Mouse (Mus musculus): Measurements from ENCODE around the gene Wnk2.
A peak's percentile ranks its signal among the peaks of the same experiment; 100 is the strongest.

Wnk2 gene

GRCm38 (mm10) chr13:49147858-49148226 is at the start of gene Wnk2:
Gene Wnk2 (minus strand): TSS chr13:49148014.
- peak; percentile 85 to 86 for DNase-seq (ENCODE audit: low spot score in 2 of 2)

- no peak for DNase-seq (ENCODE audit: low spot score in 2 of 2)
Observed at GRCm38 (mm10) chr13:49196766-49197165, 49.0 kb upstream of the Wnk2 start.

DNA sequence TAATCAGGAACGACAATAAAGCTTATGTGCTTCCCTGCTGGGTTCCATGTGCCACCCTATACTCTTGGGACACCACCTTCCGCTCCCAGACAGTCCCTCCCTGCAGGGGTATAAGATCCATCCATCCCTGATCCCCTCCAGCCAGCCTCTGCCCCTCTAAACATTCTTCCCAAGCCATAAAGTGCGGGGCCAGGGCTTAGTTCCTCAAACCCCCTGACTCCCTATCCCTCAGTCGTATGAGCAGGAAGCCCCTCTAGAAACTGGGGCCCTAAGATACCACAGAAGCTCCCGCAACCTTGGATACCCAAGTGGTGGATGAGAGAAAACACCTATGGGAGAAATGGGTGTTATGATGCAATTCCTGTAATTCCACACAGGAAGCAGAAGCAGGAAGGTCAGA is 48.4 kb upstream of the Wnk2 start:
- no peak for DNase-seq (ENCODE audit: low spot score in 2 of 2)

DNA sequence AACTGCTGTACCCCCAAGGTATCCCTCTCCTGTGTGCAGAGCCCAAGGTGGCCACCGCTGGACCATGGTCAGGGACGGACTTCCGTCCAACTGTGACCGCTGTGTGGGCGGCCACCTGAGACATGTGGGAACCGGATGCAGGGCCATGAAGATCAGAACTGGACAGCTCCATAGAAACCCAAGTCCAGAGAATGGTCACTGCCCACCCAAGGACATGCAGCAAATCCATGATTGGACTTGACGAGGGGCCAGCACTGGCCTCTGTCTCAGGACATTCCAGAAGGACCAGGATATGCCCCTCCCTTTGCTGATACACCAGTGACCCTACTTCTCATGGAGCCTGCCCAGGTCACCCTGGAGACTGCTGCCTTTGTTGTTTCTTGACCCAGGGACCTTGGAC is 47.8 kb upstream of the Wnk2 start:
- no peak for DNase-seq (ENCODE audit: low spot score in 2 of 2)

- DNase-seq (ENCODE audit: low spot score in 2 of 2), result no peak
Observed at GRCm38 (mm10) chr13:49194811-49195210, 47.0 kb upstream of the Wnk2 start.

DNA sequence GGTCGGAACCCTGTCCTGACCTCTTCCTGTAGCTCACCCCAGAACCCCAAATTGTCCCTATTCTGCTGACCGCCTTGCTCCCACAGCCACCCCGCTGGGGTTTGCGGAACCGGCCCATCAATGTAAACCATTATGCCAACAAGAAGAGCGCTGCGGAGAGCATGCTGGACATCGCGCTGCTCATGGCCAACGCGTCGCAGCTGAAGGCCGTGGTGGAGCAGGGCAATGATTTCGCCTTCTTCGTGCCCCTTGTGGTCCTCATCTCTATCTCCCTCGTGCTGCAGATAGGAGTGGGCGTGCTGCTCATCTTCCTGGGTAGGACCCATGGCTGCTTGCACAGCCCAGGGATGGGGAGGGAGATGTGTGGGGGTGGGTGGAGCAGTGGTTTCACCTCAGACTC is 45.8 kb upstream of the Wnk2 start:
- DNase-seq (ENCODE audit: low spot score in 2 of 2), result no peak

- no peak for DNase-seq (ENCODE audit: low spot score in 2 of 2)
Observed at GRCm38 (mm10) chr13:49192156-49192855, 44.5 kb upstream of the Wnk2 start.

DNA sequence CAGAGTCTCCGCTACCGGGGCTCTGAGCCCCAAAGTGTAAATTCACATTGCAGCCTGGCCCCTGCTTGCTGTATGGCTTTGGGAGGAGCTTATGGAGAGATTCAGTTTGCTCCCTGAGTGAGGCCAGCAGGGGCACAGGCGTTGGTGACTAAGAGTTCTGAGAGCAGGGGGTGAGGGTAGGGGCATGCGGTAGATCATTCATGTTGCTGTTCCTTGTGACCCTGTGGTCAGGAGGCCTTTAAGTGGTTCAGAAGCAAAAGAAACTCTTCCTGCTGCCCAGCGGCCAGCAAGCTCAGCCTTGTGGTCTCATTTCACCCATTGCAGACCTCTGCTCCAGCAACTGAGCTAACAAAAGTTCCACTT is 43.8 kb upstream of the Wnk2 start:
- no peak for DNase-seq (ENCODE audit: low spot score in 2 of 2)

- no peak for DNase-seq (ENCODE audit: low spot score in 2 of 2)
Observed at GRCm38 (mm10) chr13:49190876-49191672, 43.3 kb upstream of the Wnk2 start.

DNA sequence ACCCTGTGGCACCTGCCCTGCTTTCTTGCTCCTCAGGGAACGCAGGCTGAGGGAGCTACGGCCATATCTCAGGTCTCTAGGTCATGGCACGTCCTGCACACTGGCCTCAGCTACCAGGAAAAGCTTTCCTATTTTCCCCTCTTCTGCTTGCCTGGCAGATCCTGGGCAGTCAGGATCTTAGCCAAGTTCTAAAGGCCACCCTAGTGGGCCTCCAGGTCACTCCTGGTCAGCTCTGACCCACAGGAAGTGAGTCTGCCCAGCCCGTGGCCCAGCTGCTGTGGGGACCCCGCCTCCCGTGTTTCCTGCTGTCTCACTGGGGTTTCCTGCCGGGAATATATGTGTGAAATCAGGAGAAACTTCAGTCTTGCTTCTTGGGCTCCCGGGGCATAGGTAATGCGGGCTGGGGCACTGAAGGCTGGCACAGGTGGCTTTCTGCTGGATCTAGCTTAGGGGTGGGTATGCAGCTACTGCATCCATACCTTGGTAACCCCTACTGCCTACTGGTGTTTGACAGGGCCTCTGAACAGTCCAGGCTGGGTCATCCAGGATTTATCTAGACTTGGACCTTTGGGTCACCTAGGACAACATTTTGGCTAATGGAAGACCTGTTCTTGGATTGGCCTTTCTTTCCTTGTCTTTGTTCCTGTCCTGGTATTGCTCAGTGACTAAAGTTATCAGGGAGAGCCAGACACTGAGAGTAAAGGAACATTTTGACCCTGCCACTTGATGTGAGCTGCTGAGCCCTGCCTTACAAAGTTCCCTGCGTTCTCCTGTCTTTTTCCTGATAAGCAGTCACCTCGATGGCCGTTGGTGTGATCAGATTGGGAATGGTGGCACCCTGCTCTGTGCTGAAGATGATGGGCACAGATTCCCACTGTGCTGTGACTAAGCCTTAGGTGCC is 42.4 kb upstream of the Wnk2 start:
- no peak for DNase-seq (ENCODE audit: low spot score in 2 of 2)

- no peak for DNase-seq (ENCODE audit: low spot score in 2 of 2)
Observed at GRCm38 (mm10) chr13:49188966-49189360, 41.1 kb upstream of the Wnk2 start.

DNA sequence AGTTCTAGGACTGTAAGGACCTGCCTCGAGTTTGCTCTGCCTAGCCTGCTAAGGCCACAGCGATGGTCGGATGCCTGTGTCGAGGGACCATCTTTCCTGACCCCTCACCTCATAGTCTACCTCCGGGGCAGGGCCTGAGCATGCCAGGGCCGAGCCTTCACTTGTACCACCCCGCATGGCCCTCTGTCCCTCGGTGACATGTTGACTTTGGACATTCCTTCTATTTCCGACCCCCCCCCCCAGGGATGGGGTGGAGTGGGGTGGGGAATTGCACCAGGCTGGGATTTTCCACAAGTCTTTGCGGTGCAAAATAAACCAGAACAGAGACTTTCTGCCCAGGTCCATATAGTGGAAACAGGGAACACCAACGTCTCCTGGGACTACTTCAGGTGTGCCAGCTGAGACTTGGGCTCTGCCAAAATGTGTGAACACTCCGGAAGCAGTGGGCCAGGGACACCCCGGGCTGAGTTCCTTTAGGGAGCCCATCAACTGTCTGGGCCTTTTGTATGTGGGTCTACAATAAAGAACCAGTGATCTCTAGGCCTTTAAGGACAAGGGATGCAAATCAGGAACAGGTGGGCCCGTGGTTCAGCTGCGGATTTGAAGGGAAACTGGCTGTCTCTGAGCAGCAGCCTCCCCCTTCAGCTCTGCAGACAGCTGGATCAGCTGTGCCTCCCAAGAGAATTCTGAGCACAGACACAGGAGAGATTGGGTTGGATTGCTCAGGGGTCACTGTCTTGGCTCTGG is 40.6 kb upstream of the Wnk2 start:
- no peak for DNase-seq (ENCODE audit: low spot score in 2 of 2)

- peak; percentile 74 for DNase-seq (ENCODE audit: low spot score in 2 of 2)
Observed at GRCm38 (mm10) chr13:49187288-49188218, 39.7 kb upstream of the Wnk2 start, which contains the start of gene Ninj1. Gene Ninj1 (plus strand): TSS chr13:49187485.

- DNase-seq (ENCODE audit: low spot score in 2 of 2), result no peak
Observed at GRCm38 (mm10) chr13:49186798-49187287, 39.0 kb upstream of the Wnk2 start.

DNA sequence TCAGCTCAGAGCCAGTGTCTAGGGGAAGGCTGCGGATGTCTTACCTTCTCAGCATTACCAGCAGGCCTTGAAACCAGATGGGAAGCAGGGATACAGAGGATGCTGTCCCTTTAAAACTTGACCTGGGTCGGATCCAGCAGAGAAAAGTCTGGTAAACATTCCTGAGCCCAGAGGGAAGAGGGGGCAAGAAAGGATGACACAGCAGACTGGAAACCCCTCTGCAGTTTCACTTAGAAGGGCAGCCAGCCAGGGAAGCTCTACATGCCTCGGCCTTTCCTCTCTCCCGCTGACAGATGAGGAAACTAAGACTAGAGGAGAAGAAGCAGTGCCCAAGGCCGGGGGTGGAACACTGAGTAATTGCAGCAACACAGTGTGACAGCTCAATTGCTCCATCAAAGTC is 35.8 kb upstream of the Wnk2 start:
- no peak for DNase-seq (ENCODE audit: low spot score in 2 of 2)

DNA sequence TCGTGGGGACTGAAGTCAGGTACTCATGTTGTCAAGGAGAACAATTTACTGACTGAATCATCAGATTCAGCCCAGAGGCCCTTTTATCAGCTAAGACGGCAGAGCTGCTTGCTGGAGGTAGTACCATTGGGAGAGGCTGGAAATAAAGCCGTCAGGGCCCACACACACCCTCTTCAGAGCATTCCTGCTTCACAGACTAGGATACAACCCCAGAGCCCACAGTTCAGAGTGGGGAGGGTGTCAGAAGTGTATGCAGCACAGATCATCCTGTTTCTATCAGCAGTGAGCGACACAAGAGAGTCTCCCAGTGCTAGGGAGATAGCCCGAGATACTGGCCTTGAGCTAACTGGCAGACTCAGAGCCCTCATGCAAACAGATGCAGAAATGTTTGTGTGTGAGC is 35.3 kb upstream of the Wnk2 start:
- DNase-seq (ENCODE audit: low spot score in 2 of 2), result no peak

DNA sequence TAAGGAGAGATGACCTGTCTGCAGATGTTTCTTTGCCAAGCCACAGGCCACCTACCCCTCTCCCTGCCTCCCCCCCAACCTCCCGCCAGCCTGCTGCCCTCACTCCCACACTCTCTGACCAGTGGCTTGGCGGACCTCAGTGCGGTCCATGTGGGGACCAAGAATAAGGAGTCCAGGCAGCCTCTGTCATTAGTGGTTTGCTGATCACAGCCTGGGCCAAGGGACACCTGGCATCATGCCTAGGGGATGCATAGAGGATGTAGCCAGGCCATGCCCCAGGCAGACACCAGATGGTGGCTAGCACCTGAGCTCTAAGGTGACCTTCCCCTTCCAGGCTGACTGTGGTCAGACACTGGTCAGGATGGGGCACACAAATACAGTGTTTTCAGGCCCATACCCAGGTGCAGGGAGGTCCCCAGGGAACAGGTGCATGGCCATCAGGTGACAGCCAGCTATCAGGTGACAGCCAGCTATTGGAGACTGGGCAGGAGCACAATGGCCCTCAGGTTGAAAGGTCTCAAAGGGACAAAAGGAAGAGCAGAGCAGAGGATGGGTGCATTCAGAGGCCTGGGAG is 33.7 kb upstream of the Wnk2 start:
- no peak for DNase-seq (ENCODE audit: low spot score in 2 of 2)

- no peak for DNase-seq (ENCODE audit: low spot score in 2 of 2)
Observed at GRCm38 (mm10) chr13:49180691-49181090, 32.9 kb upstream of the Wnk2 start.

GRCm38 (mm10) chr13:49180274-49180673 is 32.5 kb upstream of the Wnk2 start:
- no peak for DNase-seq (ENCODE audit: low spot score in 2 of 2)
